In the genomic region with DNA sequence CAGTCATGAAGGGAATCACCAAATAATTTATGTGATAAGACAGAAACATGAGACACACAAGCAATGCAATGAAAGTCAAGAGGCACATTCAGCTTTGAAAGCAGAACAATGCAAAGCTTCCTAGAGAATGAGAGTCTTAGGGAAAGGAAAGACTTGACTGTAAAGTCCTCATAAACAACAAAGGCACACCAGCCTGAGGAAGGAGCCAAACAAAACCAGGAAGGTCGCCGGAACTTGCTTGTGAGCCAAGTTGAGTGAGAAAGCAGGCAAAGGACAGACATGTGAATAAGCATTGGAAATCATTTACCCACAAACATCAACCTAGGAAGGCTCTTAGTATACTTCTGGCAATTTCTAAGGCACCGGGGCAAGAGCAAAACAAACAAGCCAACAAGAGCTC, we compare ENCODE assay signal across 16 mouse cellular contexts. TPM values are rescaled to one million over a fixed set of nuclear protein-coding genes. Genes with fewer than 3 reads are reported as not detected.
DNase-seq lines count a peak whose midpoint lies in the region; ATAC-seq and TF ChIP-seq lines count a peak whose summit lies in the region.
"Had no signal": no experiment of that assay in that cellular context is flagged by ENCODE, and none has a peak within 500 bp of the region (broad histone marks: within the 10 kb centered on the region; RNA-seq: fewer than 3 reads in every experiment).

No protein-coding gene starts in this region.

- no peak overlapping the region for H3K9ac ChIP-seq in lung, embryonic 15.5 days
- H3K9ac ChIP-seq: forebrain, embryonic 12.5 days; hindbrain, embryonic 15.5 days; liver, embryonic 12.5 days had no signal

- H3K27me3 ChIP-seq in lung, embryonic 15.5 days = no peaks in the 10 kb centered on the region
- H3K27me3 ChIP-seq: forebrain, embryonic 12.5 days; hindbrain, embryonic 15.5 days; liver, embryonic 12.5 days had no signal

- no peaks in the 10 kb centered on the region for H3K36me3 ChIP-seq in lung, embryonic 15.5 days
- H3K36me3 ChIP-seq: forebrain, embryonic 12.5 days; hindbrain, embryonic 15.5 days; liver, embryonic 12.5 days had no signal

- H3K4me3 ChIP-seq in lung, embryonic 15.5 days = no peak overlapping the region
- H3K4me3 ChIP-seq in layer of hippocampus, adult 2 months = no peak overlapping the region
- H3K4me3 ChIP-seq: forebrain, embryonic 12.5 days; hindbrain, embryonic 15.5 days; liver, embryonic 12.5 days had no signal

- DNase-seq in heart, adult 18-20 months = peak; percentile 33 to 54
- DNase-seq in heart, postnatal 4 days = no peak
- DNase-seq in lung, postnatal 14 days = no peak
- peak; percentile 27 to 46 for DNase-seq in kidney, postnatal 36 days
- no peak for DNase-seq in cerebellum, adult 18-20 months
- DNase-seq in gastrocnemius, postnatal 4 days (ENCODE audit: low spot score in 2 of 2) = no peak
- no peak for DNase-seq in layer of hippocampus, adult 2 months (ENCODE audit: low spot score in 2 of 2)
- DNase-seq: cerebellum, adult 9-10 months; embryo, embryonic 11 days; left cerebral cortex, postnatal 4 days; midbrain, embryonic 14.5 days had no signal

- 22% methylated on average over 3 of the region's 3 CpGs for WGBS in lung, embryonic 15.5 days

- H3K9me3 ChIP-seq in lung, embryonic 15.5 days = no peaks in the 10 kb centered on the region
- H3K9me3 ChIP-seq: forebrain, embryonic 12.5 days; hindbrain, embryonic 15.5 days; liver, embryonic 12.5 days had no signal

- peaks cover 11% of the 10 kb centered on the region; the same call in 1 of the 2 replicates for H3K4me1 ChIP-seq in lung, embryonic 15.5 days
- H3K4me1 ChIP-seq: forebrain, embryonic 12.5 days; hindbrain, embryonic 15.5 days; liver, embryonic 12.5 days had no signal

- no peak overlapping the region for H3K4me2 ChIP-seq in lung, embryonic 15.5 days
- H3K4me2 ChIP-seq: forebrain, embryonic 12.5 days; hindbrain, embryonic 15.5 days; liver, embryonic 12.5 days had no signal

- peak overlapping the region; percentile 49; the same call in 1 of the 2 replicates for H3K27ac ChIP-seq in lung, embryonic 15.5 days
- H3K27ac ChIP-seq in layer of hippocampus, adult 2 months = no peak overlapping the region
- H3K27ac ChIP-seq: forebrain, embryonic 12.5 days; hindbrain, embryonic 15.5 days; liver, embryonic 12.5 days had no signal

- no peak for TF ChIP-seq CTCF in layer of hippocampus, adult 2 months (conservative IDR thresholded peaks at IDR 0.05)

- ATAC-seq in lung, embryonic 15.5 days (ENCODE audit: borderline replicate concordance, extremely low read depth, low FRiP score, low TSS enrichment) = no peak
- ATAC-seq: intestine, postnatal 0 days; liver, embryonic 12.5 days had no signal

RNA-seq across cellular contexts. Expression of a gene that starts 43.5 kb away (rescaled TPM):
- 100 to 1,000 TPM; 107 to 112 TPM for total RNA-seq in heart, adult 18-20 months (2021)
- total RNA-seq in heart, postnatal 4 days (2021) = 100 to 1,000 TPM; 203 to 211 TPM
- polyA plus RNA-seq in lung, embryonic 15.5 days (2015; fragmentation: Nextera tagmentation; extraction: Ambion mirVana) = 144 and 152 TPM in 2 replicates
- 100 to 1,000 TPM; 111 to 114 TPM for total RNA-seq in gastrocnemius, postnatal 4 days (2021)
- 1 to 10 TPM; 6.8 to 7.7 TPM for total RNA-seq in layer of hippocampus, adult 2 months (2021)

Comparison
In these comparisons a context has a peak if more than half of its experiments do, and no peak if none do; other contexts are left out.
1. DNase-seq: peak in heart, adult 18-20 months (2 of 2) and kidney, postnatal 36 days (2 of 2); none in heart, postnatal 4 days (single experiment), lung, postnatal 14 days (single experiment), cerebellum, adult 18-20 months (0 of 2), gastrocnemius, postnatal 4 days (0 of 2) and layer of hippocampus, adult 2 months (0 of 2).
2. RNA of a gene that starts 43.5 kb away (total RNA-seq): 203 to 211 TPM in heart, postnatal 4 days, 111 to 114 TPM in gastrocnemius, postnatal 4 days and 107 to 112 TPM in heart, adult 18-20 months; 6.8 to 7.7 TPM in layer of hippocampus, adult 2 months; every median in the first group is over 10 times any median in the second.